Mouse (Mus musculus) heart, embryonic 16.5 days (tissue): ENCODE data around the gene Man2c1. TPM values are rescaled to one million over a fixed set of nuclear protein-coding genes. Genes with fewer than 3 reads are reported as not detected.
A peak's percentile ranks its signal among the peaks of the same experiment; 100 is the strongest.

ENCODE experiments used
- ATAC-seq: fragments of 200-750 bp; cut with Nextera tagmentation; replicated peaks from 2 replicates; pipeline ENCODE4 v1.8.0; 2017; ENCODE audit warnings: moderate number of reproducible peaks; ENCODE audit not compliant: insufficient read depth, low FRiP score; ENCODE audit errors: extremely low read depth
- H3K27ac ChIP-seq: fragments of 300-500 bp; sonication (generic); 2 replicates; pipeline ENCODE4 v1.5.1; 2014; ENCODE audit warnings: mild to moderate bottlenecking, low read length, control low read depth, moderate library complexity
- H3K27me3 ChIP-seq: fragments of 300-500 bp; sonication (generic); 2 replicates; pipeline ENCODE4 v1.6.1; 2014; ENCODE audit warnings: low read length, mixed read lengths; ENCODE audit not compliant: control insufficient read depth, insufficient read depth
- H3K36me3 ChIP-seq: fragments of 300-500 bp; sonication (generic); 2 replicates; pipeline ENCODE4 v1.6.1; 2014; ENCODE audit not compliant: control insufficient read depth, insufficient read depth
- H3K4me1 ChIP-seq: fragments of 300-500 bp; sonication (generic); 2 replicates; pipeline ENCODE4 v1.6.1; 2014; ENCODE audit warnings: low read length, mixed read lengths; ENCODE audit not compliant: control insufficient read depth, insufficient read depth
- H3K4me2 ChIP-seq: fragments of 300-500 bp; sonication (generic); 2 replicates; pipeline ENCODE4 v1.6.1; 2014; ENCODE audit warnings: low read depth, mild to moderate bottlenecking, control low read depth, low read length
- H3K4me3 ChIP-seq: fragments of 300-500 bp; sonication (generic); 2 replicates; pipeline ENCODE4 v1.5.1; 2014; ENCODE audit warnings: mild to moderate bottlenecking, control low read depth, low read length
- H3K9ac ChIP-seq: fragments of 300-500 bp; sonication (generic); 2 replicates; pipeline ENCODE4 v1.6.1; 2014; ENCODE audit warnings: low read length, control low read depth
- H3K9me3 ChIP-seq: fragments of 300-500 bp; sonication (generic); replicated peaks from 2 replicates; pipeline ENCODE4 v1.6.1; 2016; ENCODE audit warnings: low read length; ENCODE audit not compliant: control insufficient read depth
- WGBS: fragments of 180-500 bp; shearing (Covaris S2); extraction: QIAGEN DNeasy Blood & Tissue Kit; methylation state at CpG from one replicate; pipeline ENCODE4 v1.1.7; 2014; 5-methylcytosine and 5-hydroxymethylcytosine counted together
- polyA plus RNA-seq: library from polyadenylated mRNA; unstranded; fragments of >200 nt; fragmentation: Nextera tagmentation; extraction: Ambion mirVana; gene quantifications from 2 replicates; pipeline ENCODE4 v1.2.1, GENCODE M21; 2015

Gene Man2c1
- polyA plus RNA-seq, 1 experiment from 2014 or later = 58.0 TPM

- H3K36me3 ChIP-seq = peaks cover 28% of the 10 kb centered on the region
- no peaks in the 10 kb centered on the region for H3K27me3 ChIP-seq
- H3K9ac ChIP-seq = no peak overlapping the region
- H3K27ac ChIP-seq = no peak overlapping the region
- 79% methylated on average over 17 of the region's 17 CpGs for WGBS
- H3K9me3 ChIP-seq = no peaks in the 10 kb centered on the region
- H3K4me3 ChIP-seq = no peak overlapping the region
- no peaks in the 10 kb centered on the region for H3K4me1 ChIP-seq
- ATAC-seq = no peak
- no peak overlapping the region for H3K4me2 ChIP-seq
Measured at GRCm38 (mm10) chr9:57141417-57142353, 11.2 kb downstream of the Man2c1 start.

- peaks cover 18% of the 10 kb centered on the region for H3K36me3 ChIP-seq
Measured at GRCm38 (mm10) chr9:57143212-57143611, 12.7 kb downstream of the Man2c1 start.

DNA sequence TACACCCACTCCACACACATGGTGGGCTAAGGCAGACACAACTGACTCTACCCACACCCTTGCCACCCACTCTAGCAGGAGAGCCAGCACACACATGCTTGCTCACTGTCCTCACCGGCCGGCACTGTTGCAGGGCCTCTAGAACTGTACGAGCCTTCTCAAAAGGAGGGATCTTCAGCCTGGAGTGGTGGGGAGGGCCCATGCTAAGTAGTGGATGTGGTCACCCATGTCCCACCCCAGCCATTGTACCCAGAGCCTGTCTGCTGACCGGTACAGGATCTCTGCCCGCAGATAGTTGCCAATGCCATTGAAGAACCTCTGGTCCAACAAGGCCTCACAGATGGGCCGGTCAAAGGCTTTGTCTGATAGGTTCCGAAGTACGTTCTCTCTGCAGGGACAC is 14.3 kb downstream of the Man2c1 start:
- Histone ChIP-seq H3K4me2 (no peak overlapping the region), H3K9ac (no peak overlapping the region), H3K4me1 (peaks cover 10% of the 10 kb centered on the region), H3K9me3 (no peaks in the 10 kb centered on the region), H3K27ac (no peak overlapping the region), H3K27me3 (no peaks in the 10 kb centered on the region), H3K4me3 (no peak overlapping the region), H3K36me3 (peaks cover 12% of the 10 kb centered on the region)
- 88% methylated on average over 8 of the region's 8 CpGs for WGBS
- no peak for ATAC-seq

More at GRCm38 (mm10) chr9:57143212-57143611, 12.7 kb downstream of the Man2c1 start:
- no peak for ATAC-seq
- Histone ChIP-seq H3K4me1 (peaks cover 5% of the 10 kb centered on the region), H3K4me3 (no peak overlapping the region), H3K4me2 (no peak overlapping the region), H3K27ac (no peak overlapping the region), H3K27me3 (no peaks in the 10 kb centered on the region), H3K9me3 (no peaks in the 10 kb centered on the region), H3K9ac (no peak overlapping the region)
- WGBS = 84% methylated on average over 11 of the region's 11 CpGs

GRCm38 (mm10) chr9:57146451-57147066 is 16.1 kb downstream of the Man2c1 start:
- Histone ChIP-seq H3K4me3 (no peak overlapping the region), H3K4me2 (no peak overlapping the region), H3K27ac (no peak overlapping the region), H3K4me1 (peaks cover 10% of the 10 kb centered on the region), H3K9ac (no peak overlapping the region), H3K9me3 (no peaks in the 10 kb centered on the region), H3K36me3 (peaks cover 3% of the 10 kb centered on the region), H3K27me3 (no peaks in the 10 kb centered on the region)
- ATAC-seq = no peak
- WGBS = 85% methylated on average over 17 of the region's 17 CpGs

- 7% methylated on average over 19 of the region's 19 CpGs for WGBS
- no peak for ATAC-seq
Measured at GRCm38 (mm10) chr9:57147205-57148143, 17.0 kb downstream of the Man2c1 start.

DNA sequence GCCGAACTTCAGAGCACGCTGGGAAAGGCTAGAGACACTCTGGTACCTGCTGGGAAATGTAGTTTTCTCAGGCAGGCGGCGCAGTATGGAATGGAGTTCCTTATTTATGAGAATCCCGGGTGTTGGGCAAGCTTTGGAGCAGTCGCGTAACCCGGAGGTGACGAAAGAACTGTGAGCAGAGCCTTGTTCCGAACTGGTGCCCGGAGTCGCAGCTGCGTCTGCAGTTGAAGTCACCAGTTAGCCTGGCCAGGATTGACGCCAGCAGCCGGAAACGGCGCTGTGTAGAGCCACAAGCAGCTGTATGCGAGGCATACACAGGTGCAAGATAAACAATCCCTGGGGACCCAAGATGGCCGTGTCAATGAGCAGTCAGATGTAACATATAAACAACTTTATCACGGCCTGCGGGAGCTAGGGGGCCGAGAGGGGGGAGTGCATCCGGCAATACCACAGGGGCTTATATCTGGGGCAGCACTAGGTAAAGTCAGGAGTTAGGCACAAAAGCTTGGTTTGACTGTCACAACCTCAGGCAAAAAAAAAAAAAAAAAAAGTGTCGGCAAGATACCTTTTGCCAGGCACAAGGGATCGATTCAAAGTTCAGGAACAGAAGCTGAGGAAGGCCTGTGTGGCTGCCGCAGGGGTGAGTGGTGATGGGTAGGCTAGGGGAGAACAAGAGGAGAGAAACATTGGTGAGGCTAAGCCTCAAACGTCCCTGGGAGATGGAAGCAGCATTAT is 17.8 kb downstream of the Man2c1 start, which contains the start of gene Neil1:
TSS of gene Neil1 (minus strand) at position 162 of the 735 bp plus-strand sequence.
- Histone ChIP-seq H3K27ac (peak within 1 kb of the TSS; percentile 91), H3K27me3 (no peaks in the 10 kb centered on the region), H3K4me1 (peaks cover 10% of the 10 kb centered on the region), H3K4me3 (peak within 1 kb of the TSS; percentile 60), H3K9ac (peak within 1 kb of the TSS; percentile 81), H3K36me3 (no peaks in the 10 kb centered on the region), H3K4me2 (peak within 1 kb of the TSS; percentile 72), H3K9me3 (no peaks in the 10 kb centered on the region)
- ATAC-seq = peak; percentile 90
- WGBS = 1% methylated on average over 27 of the region's 27 CpGs

More at GRCm38 (mm10) chr9:57147205-57148143, 17.0 kb downstream of the Man2c1 start:
- Histone ChIP-seq H3K4me3 (peak overlapping the region; percentile 60), H3K4me1 (peaks cover 10% of the 10 kb centered on the region), H3K36me3 (peaks cover under 1% of the 10 kb centered on the region; the same call in 1 of the 2 replicates), H3K27ac (peak overlapping the region; percentile 91), H3K9ac (peak overlapping the region; percentile 81), H3K27me3 (no peaks in the 10 kb centered on the region), H3K9me3 (no peaks in the 10 kb centered on the region), H3K4me2 (peak overlapping the region; percentile 72)

GRCm38 (mm10) chr9:57149021-57149420 is 18.5 kb downstream of the Man2c1 start:
- WGBS = 72% methylated on average over 6 of the region's 6 CpGs
- no peak overlapping the region for H3K27ac ChIP-seq

GRCm38 (mm10) chr9:57150192-57150591 is 19.7 kb downstream of the Man2c1 start:
- Histone ChIP-seq H3K27me3 (no peaks in the 10 kb centered on the region), H3K27ac (no peak overlapping the region), H3K4me3 (no peak overlapping the region), H3K9me3 (no peaks in the 10 kb centered on the region), H3K36me3 (peaks cover under 1% of the 10 kb centered on the region; the same call in 1 of the 2 replicates), H3K4me1 (peaks cover 10% of the 10 kb centered on the region), H3K9ac (no peak overlapping the region), H3K4me2 (no peak overlapping the region)
- ATAC-seq = no peak
- 72% methylated on average over 5 of the region's 5 CpGs for WGBS

More at GRCm38 (mm10) chr9:57149021-57149420, 18.5 kb downstream of the Man2c1 start:
- peak overlapping the region; percentile 72 for H3K4me2 ChIP-seq
- ATAC-seq = no peak
- no peaks in the 10 kb centered on the region for H3K9me3 ChIP-seq
- peaks cover 10% of the 10 kb centered on the region for H3K4me1 ChIP-seq
- no peaks in the 10 kb centered on the region for H3K36me3 ChIP-seq
- H3K9ac ChIP-seq = no peak overlapping the region; the same call in 1 of the 2 replicates
- H3K4me3 ChIP-seq = no peak overlapping the region
- no peaks in the 10 kb centered on the region for H3K27me3 ChIP-seq
